Mouse (Mus musculus): Measurements from ENCODE around the gene Iyd.

Iyd gene

GRCm38 (mm10) chr10:3549384-3549783 lies 9.3 kb downstream of the Iyd start:
- DNase-seq (ENCODE audit: low read depth) = no peak

- DNase-seq (ENCODE audit: low read depth) = no peak
Observed at GRCm38 (mm10) chr10:3555128-3555527, 15.1 kb downstream of the Iyd start.

- no peak for DNase-seq (ENCODE audit: low read depth)
Observed at GRCm38 (mm10) chr10:3556538-3556937, 16.5 kb downstream of the Iyd start.

- no peak for DNase-seq (ENCODE audit: low read depth)
Observed at GRCm38 (mm10) chr10:3559136-3559535, 19.1 kb downstream of the Iyd start.

- DNase-seq (ENCODE audit: low read depth) = no peak
Observed at GRCm38 (mm10) chr10:3562165-3562564, 22.1 kb downstream of the Iyd start.

GRCm38 (mm10) chr10:3565126-3565525 lies 25.1 kb downstream of the Iyd start:
- no peak for DNase-seq (ENCODE audit: low read depth)

- no peak for DNase-seq (ENCODE audit: low read depth)
Observed at GRCm38 (mm10) chr10:3567821-3568220, 27.8 kb downstream of the Iyd start.

- DNase-seq (ENCODE audit: low read depth) = no peak
Observed at GRCm38 (mm10) chr10:3572723-3573649, 32.9 kb downstream of the Iyd start.

- no peak for DNase-seq (ENCODE audit: low read depth)
Observed at GRCm38 (mm10) chr10:3573905-3574500, 34.0 kb downstream of the Iyd start.

GRCm38 (mm10) chr10:3590632-3591031 lies 50.6 kb downstream of the Iyd start:
- DNase-seq (ENCODE audit: low read depth) = no peak

GRCm38 (mm10) chr10:3591790-3592189 lies 51.8 kb downstream of the Iyd start:
- DNase-seq (ENCODE audit: low read depth) = no peak

GRCm38 (mm10) chr10:3596697-3597096 lies 56.7 kb downstream of the Iyd start:
- no peak for DNase-seq (ENCODE audit: low read depth)

GRCm38 (mm10) chr10:3597760-3598159 lies 57.7 kb downstream of the Iyd start:
- no peak for DNase-seq (ENCODE audit: low read depth)

Data from c-Kit-positive CD71-positive TER-119-negative erythroid progenitor cells, embryonic 14.5 days (primary cell).